Mouse (Mus musculus) retina, adult 2 months (tissue): ENCODE data around the gene Nav2.

ENCODE experiments used
- DNase-seq: peaks from one replicate; pipeline ENCODE4 v3.0.0-alpha.2; 2012; ENCODE audit warnings: low read depth, low spot score

Nav2 gene

DNA sequence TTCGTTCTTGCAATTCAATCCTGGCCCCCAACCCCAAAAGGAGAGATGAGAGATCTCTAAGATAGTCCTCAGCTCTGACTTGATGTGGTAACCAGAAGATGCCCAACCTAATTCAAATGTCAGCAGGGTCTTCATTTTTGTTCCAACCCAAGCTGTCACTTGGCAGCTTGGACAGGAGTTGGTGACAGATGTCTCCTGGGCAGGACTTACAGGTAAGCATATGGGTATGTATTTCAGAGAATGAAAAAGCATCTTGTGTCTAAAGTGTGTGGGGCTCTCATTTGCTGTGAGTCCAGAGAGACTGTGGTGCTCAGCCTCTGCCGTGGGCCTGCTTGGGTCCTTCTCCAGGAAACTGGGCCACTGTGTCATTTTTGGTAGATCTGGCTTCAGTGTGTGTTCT, 23.6 kb downstream of the Nav2 start:
- no peak for DNase-seq

DNA sequence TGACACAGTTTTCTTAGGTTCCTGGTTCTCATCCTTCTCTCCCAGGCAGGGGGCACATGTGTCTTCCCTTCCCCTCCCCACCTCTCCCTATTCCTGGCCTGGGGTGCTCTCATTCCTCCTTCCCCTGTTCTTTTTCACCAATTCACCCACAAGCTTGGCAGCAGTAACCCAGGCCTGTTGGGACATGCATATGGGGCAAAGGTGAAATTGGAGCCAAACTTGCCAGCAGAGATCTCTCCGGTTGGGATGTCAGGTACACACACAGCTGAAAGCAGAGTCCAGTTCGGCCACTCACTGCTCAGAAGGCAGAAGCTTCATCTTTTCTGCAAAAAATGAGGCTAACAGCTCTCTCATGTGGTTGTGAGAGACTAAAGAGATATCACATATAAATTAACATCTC, 26.3 kb downstream of the Nav2 start:
- no peak for DNase-seq

DNA sequence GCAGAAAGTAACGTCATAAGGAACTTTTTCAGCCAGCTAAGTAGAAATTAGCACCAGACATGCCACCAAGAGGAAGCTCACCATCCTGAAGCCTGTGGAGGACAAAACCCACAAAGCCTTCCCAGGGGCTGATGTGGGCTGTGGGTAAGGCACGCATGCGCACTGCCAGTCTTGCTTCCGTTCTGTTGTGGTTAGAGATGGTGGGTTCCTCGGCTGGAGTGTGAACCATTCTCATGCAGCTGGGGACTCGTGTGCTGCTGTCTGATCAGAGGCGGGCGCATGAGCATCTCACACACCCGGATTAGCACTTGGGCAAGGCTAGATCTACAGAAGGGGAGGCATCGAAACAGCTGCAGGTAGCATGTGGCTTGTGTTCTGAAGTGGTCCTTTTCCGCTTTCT, 29.0 kb downstream of the Nav2 start:
- DNase-seq = no peak

DNA sequence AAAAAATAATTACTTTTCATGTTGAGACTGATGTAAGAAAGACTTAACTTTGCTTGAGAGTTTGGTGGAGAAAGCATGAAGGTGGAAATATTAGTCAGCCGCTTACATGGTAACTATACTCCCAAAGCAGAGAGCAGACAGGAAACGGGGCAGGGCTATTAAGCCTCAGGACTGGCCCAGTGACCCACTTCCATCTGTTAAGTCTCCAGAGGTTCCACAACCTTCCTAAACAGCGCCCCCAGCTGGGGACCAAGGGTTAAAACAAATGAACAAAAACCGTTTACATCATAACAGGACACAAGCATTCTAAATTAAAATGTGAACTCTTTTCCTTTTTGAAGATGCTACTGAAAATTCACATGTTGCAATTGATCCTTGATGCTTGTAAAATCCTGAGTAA, 29.7 kb downstream of the Nav2 start:
- DNase-seq = peak; percentile 13

DNA sequence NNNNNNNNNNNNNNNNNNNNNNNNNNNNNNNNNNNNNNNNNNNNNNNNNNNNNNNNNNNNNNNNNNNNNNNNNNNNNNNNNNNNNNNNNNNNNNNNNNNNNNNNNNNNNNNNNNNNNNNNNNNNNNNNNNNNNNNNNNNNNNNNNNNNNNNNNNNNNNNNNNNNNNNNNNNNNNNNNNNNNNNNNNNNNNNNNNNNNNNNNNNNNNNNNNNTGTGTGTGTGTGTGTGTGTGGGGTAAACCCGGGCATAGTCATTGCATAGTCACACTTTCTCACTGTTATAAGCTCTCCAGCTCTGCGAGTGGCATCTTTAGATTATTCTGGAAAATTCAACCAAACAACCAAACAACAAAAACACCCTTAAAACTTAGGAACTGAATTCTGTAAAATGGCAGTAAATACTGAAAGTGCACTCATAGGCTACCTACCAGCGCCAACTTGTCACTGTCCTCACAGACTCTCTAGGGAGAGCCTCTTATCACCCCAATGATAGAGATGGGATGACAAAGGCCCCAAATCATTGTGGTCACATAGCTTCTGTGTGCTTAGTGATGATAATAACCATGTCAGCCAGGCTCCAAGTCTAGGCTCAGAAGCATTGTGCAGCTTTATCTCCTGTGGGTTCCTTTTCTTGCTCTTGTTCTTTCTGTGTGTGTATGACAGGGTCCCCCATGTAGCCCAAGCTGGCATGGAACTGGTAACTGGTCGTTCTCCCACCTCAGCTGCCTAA, 40.0 kb downstream of the Nav2 start:
- DNase-seq = no peak

DNA sequence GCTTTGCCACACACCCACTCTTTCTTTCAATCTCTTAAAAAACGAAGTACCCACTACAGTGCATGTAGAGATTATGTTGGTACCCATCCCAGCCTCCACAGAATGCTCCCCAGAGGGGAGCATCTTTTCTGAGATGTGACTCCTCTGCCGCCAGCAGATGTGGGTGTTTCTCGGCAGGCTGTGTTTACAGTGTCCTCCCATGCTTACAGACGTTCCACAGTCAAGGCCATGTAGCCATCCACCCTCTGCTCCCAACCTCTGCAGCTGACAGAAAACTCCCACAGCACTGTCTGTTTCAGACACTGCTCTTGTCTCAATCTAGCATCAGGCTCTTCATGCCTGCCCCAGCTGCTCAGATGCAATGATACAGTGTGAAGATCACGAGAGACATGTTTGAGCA, 46.0 kb downstream of the Nav2 start:
- no peak for DNase-seq

DNA sequence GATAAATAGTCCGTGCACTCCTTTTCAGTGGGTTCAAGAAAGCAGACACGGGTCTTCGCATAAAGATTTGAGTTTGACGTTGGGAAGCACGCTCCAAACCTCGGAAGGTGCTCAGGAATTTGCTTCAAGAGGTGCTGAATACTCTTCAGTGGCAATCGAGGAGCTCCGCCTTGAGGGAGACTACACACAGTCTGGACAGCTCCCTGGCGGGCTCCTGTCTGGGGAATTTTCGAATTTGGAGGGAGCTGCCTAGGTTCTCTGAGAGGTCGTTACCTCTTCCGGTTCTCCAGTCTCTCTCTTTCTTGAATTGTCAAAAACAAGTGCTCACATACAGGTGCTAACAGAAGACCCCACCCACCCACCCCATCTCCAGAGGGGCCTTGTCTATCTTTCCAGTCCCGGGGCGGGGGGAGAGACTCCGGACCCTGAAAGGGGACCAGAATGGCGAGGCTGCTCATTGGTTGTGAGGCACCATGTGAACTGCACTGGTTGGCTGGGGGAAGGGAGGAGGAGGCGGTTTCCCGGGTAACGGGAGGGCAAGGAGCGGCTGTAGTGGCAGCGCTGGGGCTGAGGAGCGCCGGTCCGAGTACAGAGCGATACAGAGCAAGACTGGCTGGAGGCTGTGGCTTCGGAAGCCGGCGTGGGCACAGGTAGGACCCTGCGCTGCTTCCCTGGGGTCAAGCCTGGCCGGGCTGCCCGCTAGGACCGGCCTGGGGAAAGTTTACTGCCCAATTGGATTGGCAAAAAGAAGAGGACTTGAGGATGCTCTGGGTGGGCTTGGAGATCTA, 50.2 kb downstream of the Nav2 start:
- peak; percentile 25 for DNase-seq

DNA sequence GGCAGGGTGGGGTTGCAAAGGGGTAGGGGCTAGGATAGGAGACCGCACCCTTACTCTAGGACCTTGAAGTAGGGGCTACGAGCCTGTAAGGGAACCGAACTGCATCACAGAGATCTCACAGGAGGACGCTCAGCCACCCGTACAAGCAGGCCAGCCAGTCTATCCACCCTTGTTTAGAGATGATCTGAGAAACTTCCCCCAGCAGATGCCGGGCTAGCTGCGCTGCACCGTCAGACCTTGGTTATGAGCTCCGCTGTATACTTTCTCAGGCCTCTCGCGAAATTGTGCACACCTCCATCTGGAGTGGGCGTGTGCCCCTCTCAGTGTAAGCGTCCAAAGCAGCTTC, 50.8 kb downstream of the Nav2 start:
- DNase-seq = no peak

DNA sequence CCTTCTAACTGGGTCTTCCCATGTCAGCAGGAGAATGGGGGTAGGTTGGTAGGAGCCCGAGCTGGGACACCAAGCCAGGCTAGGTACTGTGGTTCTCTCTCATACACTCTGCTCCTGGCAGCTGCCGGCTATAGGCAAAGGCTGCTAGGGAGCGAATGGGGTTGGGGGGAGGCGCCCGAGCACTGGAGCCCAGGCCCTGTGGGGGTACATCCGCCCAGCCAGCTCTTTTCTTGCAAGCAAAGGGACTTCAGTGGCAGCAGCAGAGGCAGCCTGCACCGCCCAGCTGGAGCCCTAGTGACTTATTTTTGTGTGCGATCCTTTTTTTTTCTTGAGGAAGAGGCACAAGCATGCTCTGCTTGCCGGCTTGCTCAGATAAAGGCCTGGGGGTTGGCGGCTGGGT, 51.6 kb downstream of the Nav2 start:
- no peak for DNase-seq

DNA sequence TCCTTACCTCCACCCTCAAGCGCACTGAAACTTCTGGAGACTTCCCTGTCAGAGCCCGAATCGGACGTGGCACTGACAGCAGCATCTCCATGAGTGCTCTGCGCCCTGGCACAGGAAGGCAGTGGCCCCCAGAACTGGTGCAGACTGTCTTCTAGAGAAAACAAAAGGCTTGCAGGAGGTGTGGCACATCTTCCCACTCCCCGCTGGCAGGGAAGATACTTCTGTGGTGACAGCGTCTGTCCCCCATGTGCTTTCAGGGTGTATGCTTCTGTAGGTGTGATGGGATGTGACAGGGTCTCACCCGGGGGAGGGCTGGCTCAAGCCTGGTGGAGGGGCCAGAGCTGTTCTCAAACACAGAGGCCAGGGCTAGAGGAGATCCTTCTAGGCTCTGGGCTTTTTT, 53.0 kb downstream of the Nav2 start:
- no peak for DNase-seq

DNA sequence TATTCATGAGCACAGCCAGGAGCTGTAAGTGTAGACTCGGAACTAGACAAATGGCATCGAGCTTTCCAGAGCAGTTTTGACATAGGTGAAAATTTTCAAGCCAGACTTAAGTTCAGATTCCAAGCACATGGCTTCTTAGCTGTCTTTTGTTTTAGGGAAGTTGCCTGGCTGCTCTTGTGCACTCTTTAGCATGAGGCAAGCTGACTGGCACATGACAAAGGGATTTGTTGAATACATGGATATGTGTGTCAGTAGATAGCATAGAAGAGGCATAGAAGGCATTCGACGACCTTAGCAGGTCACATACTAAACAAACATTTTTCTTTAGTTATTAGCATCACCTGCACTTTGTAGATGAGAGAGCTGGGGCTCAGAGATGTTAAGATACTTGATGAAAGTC, 53.4 kb downstream of the Nav2 start:
- DNase-seq = no peak

DNA sequence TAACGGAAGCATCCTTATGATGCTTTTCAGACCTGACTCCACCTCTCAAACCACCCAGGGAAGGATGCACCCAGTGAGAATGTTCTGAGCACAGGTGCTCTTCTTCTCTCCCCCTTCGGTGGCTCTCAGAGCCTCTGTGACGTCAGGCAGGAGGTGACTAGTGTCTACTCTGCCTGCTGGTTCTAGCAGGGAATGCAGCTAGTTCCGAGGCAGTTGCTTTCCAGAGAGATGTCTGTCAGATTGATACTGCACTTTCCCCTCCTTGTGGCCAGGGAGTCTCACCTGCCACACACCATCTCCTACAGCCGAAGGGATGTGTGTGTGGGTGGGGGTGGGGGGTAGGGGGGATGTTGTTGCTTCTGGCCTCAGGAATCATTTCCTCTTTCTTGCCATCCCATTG, 54.6 kb downstream of the Nav2 start:
- no peak for DNase-seq

DNA sequence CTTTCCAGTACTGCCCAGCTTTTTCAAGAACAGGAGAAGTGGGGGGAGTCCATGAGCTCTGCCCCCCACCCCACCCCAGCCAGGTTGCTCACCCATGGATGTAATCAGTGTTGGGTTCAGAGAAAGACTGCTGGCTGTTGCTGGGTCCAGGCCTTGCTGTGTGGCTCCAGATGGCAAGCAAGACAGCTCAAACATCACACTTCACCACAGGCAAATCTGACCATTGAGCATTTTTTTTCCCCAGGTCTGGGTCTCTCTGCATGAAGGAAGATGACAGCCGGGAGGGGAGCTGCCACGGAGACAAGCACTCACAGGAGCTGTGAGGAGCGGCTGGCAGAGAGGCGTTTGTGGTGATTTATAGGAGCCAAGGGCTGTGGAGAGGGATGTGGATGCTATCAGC, 55.0 kb downstream of the Nav2 start:
- DNase-seq = no peak

DNA sequence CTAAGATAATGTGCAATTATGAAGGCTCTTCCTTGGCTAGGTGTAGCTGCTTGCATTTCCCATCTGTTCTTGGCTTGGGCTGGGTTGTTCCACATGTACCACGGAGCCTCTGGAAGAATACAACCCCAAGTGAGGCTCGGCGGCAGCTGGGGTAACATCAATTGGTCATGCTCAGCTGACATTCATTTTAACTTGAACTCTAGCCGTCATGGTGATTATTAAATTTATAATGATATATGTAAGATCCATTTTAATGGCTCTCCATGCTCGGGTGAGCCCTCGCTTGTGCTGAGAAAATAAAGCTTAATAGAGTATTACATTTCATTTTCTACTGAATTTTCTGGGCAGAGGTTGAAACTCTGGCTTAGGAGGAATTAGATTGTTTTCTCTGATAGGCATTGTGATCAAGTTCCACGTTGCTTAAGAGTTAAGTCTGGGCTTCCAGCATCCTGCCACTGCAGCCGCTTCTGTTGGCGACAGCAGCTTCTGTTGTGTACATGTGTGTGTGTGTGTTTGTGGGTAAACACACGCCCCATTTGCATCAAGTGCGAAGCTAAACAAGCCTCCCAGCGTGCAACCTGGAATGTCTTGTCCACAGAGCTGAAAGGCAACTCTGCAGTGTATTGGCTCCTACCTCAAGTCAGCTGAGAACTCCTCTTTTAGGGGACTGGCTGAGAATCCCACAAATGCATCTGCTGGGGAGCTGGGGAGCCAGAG, 57.4 kb downstream of the Nav2 start:
- no peak for DNase-seq

DNA sequence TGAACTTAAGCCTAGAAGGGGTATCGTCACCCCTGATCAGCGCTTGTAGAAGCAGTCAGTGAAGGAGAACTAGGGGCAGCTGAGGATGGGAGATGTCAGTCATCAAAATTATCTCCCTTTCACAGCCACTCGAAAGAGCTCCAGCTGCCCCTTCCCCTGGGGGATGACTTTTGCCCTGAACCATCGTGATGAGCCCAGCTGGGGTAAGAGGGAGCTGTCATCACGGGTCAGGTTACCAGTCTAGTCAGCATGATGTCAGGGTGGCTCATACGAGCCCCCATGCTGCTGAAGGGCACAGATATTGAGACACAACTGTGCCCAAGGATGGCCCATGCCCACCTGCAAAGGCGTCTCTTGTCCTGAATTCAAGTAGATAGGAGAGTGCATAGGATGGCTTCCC, 72.5 kb downstream of the Nav2 start:
- no peak for DNase-seq

DNA sequence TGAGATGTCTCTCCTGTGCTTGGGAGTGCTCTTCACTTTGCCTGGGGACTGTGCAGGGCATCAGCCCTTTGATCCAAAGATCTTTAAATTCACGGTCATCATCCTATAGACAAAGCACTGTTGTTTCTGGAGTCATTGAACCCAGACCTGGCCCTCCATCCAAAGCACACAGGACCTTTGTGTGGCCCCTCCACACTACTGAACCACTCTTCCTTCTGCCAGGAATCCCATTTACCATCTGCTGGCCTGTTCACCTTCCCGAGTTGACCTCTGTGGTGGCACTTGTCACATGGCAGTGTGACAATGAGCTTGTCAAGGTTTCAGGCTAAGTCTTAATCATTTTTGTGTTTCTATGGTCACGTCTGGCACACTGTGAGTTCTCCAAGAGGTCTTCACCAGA, 73.3 kb downstream of the Nav2 start:
- DNase-seq = no peak

DNA sequence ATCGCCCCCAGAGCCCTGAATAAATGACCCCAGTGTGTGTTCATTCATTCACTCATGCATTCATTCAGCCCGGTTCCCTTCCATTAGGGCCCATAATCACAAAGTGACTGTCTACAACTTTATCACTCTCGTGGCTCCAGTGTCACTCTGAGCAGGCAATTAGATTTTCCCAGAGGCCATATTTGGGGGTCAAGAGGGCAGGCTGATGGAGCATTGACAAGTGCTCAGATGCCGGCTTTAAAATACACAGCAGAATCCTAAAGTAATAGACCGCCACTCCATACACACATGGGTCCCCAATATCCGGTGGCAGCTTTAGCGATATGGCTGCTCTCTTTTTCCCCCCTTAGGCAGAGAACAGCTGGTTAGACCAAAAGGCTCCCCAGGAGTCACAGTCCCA, 74.1 kb downstream of the Nav2 start:
- no peak for DNase-seq

DNA sequence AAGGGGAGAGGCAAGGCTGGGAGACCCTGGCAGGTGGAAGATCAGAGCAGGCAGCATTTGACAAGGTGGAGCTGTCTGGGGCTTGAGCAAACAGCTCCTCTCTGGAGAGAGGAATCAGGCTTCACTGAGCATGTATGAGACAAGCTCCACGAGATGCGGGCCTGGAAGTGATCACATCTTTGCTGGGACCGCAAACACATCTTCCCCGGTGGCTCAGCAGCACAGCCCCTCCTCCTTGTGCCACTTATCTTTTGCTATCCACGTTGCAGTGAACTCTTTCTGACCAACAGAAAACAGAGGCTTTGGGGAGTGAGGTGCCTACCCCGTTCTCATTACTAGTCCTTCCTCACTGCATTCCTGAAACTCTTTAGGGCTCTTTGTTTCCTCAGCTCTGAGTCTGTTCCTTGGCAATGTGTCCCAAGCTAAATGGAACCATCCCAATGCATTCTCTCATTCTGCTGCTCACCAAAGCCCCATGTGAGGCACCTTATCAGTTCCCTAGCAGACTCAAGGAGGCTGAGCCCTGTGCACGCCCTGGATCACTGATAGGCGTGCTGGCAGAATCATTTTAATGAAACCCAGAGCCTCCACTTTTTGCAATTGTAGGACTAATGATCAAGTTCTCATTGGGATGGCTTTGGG, 83.5 kb downstream of the Nav2 start:
- no peak for DNase-seq

DNA sequence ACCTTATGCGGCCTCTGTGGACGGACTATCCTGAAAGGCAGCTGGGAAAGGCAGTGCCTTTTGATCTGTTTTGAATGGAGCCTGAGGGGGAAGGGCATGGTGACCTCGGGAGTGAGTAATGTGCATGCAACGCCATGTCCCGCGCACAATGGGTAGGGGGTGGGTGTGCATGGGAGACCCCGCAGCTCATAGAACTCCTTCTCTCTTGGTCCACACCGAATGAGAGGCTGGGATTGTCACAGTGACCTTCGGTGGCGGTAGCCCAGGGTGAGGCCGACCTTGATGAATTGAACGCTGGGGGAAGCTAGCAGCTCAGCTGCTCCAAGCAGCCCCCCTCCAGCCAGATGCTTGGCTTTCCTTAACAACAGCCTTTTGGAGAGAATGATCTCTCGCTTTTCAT, 86.7 kb downstream of the Nav2 start:
- DNase-seq = no peak

DNA sequence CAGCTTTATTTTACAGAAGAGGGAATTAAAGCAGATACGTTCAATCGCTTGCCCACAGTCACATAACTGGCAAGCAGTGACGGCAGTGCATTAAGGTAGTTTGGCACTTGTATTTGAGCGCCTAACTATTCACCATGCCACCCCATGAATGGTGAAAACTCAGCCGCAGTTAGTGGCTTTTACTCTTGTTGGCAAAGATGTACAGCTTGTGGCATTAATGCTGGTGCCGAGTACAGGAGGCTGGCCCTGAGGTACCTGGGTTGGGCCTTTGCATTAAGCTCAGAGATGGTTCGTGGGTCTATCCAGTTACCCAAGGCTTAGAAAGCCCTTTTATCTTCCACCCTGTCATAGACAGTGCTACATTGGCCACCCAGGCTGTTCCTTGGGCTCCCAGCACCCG, 87.2 kb downstream of the Nav2 start:
- DNase-seq = no peak

DNA sequence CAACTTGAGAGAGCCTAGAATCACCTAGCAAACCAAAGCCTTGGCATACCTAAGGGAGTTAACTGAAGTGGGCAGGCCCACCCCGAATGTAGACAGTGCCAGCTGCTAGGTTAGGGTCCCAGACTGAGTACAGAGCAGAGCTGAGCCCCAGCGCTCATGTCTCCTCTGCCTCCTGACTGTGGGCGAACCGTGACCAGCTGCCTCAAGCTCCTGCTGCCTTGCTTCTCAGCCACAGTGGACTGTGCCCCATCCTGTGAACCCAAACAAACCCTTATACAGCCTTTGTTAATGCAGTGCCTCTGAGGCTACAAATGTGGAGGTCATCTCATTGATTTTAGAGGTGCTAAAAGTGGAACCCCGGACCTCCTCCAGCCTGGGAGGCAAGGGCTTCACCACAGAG, 88.3 kb downstream of the Nav2 start:
- no peak for DNase-seq

DNA sequence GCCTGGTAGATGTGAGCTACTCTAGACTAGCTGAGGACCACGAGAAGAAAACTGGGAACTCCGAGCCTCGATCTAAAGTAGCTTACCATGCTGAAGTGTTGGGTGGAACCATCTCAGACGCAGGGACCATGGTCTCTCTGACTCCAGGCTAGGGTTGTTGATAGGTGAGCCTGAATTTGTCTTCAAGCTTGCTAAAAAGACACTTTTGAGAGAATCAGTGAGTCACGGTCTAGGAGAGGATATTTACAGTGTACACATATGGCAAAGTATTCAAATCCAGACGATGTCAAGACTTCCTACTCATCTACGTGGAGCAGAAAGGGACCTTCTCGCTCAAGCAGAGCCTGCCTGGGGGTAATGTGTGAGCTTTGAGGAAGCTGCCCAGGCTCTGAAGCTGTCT, 89.6 kb downstream of the Nav2 start:
- DNase-seq = no peak
